Mouse (Mus musculus) limb, embryonic 14.5 days (tissue): ENCODE data around the gene Gm3336. TPM values are rescaled to one million over a fixed set of nuclear protein-coding genes. Genes with fewer than 3 reads are reported as not detected.

Experiments
- ATAC-seq: fragments of 200-750 bp; cut with Nextera tagmentation; 2 replicates; pipeline ENCODE4 v1.8.0; 2017; ENCODE audit warnings: low read depth, moderate number of reproducible peaks, moderate TSS enrichment; ENCODE audit not compliant: low FRiP score
- DNase-seq: peaks from one replicate; pipeline ENCODE4 v3.0.0-alpha.2; 2015; ENCODE audit warnings: low spot score
- H3K27ac ChIP-seq: fragments of 300-500 bp; sonication (generic); replicated peaks from 2 replicates; pipeline ENCODE4 v1.5.1; 2014; ENCODE audit warnings: low read depth, mild to moderate bottlenecking, low read length, moderate library complexity, mixed read lengths
- H3K27me3 ChIP-seq: fragments of 300-500 bp; sonication (generic); 2 replicates; pipeline ENCODE4 v1.6.1; 2014; ENCODE audit warnings: low read length, mixed read lengths; ENCODE audit not compliant: control insufficient read depth, insufficient read depth
- H3K36me3 ChIP-seq: fragments of 300-500 bp; sonication (generic); 2 replicates; pipeline ENCODE4 v1.6.1; 2014; ENCODE audit warnings: mild to moderate bottlenecking, low read length, moderate library complexity, mixed read lengths; ENCODE audit not compliant: control insufficient read depth, insufficient read depth
- H3K4me1 ChIP-seq: fragments of 300-500 bp; sonication (generic); 2 replicates; pipeline ENCODE4 v1.6.1; 2014; ENCODE audit warnings: antibody characterized with exemption, low read length, mixed read lengths; ENCODE audit not compliant: control insufficient read depth, insufficient read depth
- H3K4me2 ChIP-seq: fragments of 300-500 bp; sonication (generic); replicated peaks from 2 replicates; pipeline ENCODE4 v1.6.1; 2014; ENCODE audit warnings: low read depth, mild to moderate bottlenecking, low read length, moderate library complexity; ENCODE audit not compliant: severe bottlenecking
- H3K4me3 ChIP-seq: fragments of 300-500 bp; sonication (generic); replicated peaks from 2 replicates; pipeline ENCODE4 v1.5.1; 2014; ENCODE audit warnings: low read length
- H3K9ac ChIP-seq: fragments of 300-500 bp; sonication (generic); 2 replicates; pipeline ENCODE4 v1.6.1; 2014; ENCODE audit warnings: mild to moderate bottlenecking, low read depth, low read length, moderate library complexity; ENCODE audit not compliant: severe bottlenecking
- H3K9me3 ChIP-seq: fragments of 300-500 bp; sonication (generic); 2 replicates; pipeline ENCODE4 v1.6.1; 2016; ENCODE audit warnings: low read length; ENCODE audit not compliant: control insufficient read depth
- POLR2A ChIP-seq: fragments of 200-500 bp; IDR thresholded peaks from 2 replicates; pipeline ENCODE4 v1.8.0; 2012; ENCODE audit warnings: inconsistent platforms, mild to moderate bottlenecking, moderate library complexity, borderline replicate concordance; ENCODE audit not compliant: insufficient read depth, insufficient read length; ENCODE audit errors: extremely low read depth
- WGBS: fragments of 180-500 bp; shearing (Covaris S2); extraction: QIAGEN DNeasy Blood & Tissue Kit; methylation state at CpG from one replicate; pipeline ENCODE4 v1.1.7; 2014; 5-methylcytosine and 5-hydroxymethylcytosine counted together
- polyA plus RNA-seq, 2 experiments: library from polyadenylated mRNA; depleted of rRNA in 1 of 2; stranded (reverse) in 1 of 2; unstranded in 1 of 2; fragments of >200 nt; fragmentation: Nextera tagmentation in 1 of 2; extraction: Ambion mirVana in 1 of 2; gene quantifications; 2 replicates each; pipeline versions ENCODE4 v1.2.1 to v1.2.3; 2012 to 2014

The Gm3336 gene
- polyA plus RNA-seq, 2 experiments, result not detected

GRCm38 (mm10) chr8:70738211-70738610, 19.9 kb downstream of the Gm3336 start:
- 43% methylated on average over 3 of the region's 3 CpGs for WGBS
- Histone ChIP-seq H3K4me2 (no peak overlapping the region), H3K4me1 (no peaks in the 10 kb centered on the region), H3K36me3 (no peaks in the 10 kb centered on the region), H3K4me3 (no peak overlapping the region), H3K27me3 (peaks cover 18% of the 10 kb centered on the region), H3K9ac (no peak overlapping the region), H3K27ac (no peak overlapping the region), H3K9me3 (no peaks in the 10 kb centered on the region)
- ATAC-seq, result no peak
- no peak for TF ChIP-seq POLR2A
- no peak for DNase-seq

DNA sequence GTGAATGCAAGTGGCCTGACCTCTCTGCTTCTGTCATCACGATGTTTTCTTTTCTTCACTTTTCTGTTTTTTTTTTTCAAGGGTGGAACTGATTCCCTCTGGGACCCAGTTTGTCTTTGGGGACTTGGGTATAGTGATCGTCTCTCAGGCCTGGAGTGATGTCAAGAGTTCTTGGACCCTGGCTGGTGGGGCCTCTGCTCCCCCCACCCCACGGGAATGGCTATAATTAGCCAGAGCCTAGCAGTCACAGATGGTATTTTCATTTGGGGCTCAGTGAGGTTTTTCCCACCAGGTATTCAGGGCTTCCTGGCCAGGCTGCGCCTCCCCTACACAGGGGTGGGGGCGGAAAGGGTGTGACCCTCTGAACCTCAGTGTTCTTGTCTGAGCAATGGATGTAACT, 23.3 kb downstream of the Gm3336 start:
- H3K9me3 ChIP-seq, result no peaks in the 10 kb centered on the region
- H3K36me3 ChIP-seq, result no peaks in the 10 kb centered on the region
- ATAC-seq (no peak), DNase-seq (no peak)
- peaks cover 2% of the 10 kb centered on the region; the same call in 1 of the 2 replicates for H3K4me1 ChIP-seq
- no peak overlapping the region for H3K4me3 ChIP-seq
- WGBS, result 47% methylated on average over 5 of the region's 5 CpGs
- H3K9ac ChIP-seq, result no peak overlapping the region
- no peak for TF ChIP-seq POLR2A
- H3K27me3 ChIP-seq, result peaks cover 50% of the 10 kb centered on the region
- no peak overlapping the region for H3K4me2 ChIP-seq
- H3K27ac ChIP-seq, result no peak overlapping the region

GRCm38 (mm10) chr8:70742176-70742575, 23.8 kb downstream of the Gm3336 start:
- Histone ChIP-seq H3K9ac (no peak overlapping the region), H3K4me1 (peaks cover 2% of the 10 kb centered on the region; the same call in 1 of the 2 replicates), H3K9me3 (no peaks in the 10 kb centered on the region), H3K4me2 (no peak overlapping the region), H3K36me3 (no peaks in the 10 kb centered on the region), H3K4me3 (no peak overlapping the region), H3K27me3 (peaks cover 55% of the 10 kb centered on the region), H3K27ac (no peak overlapping the region)
- 53% methylated on average over 11 of the region's 11 CpGs for WGBS
- ATAC-seq (no peak), DNase-seq (no peak)
- no peak for TF ChIP-seq POLR2A

DNA sequence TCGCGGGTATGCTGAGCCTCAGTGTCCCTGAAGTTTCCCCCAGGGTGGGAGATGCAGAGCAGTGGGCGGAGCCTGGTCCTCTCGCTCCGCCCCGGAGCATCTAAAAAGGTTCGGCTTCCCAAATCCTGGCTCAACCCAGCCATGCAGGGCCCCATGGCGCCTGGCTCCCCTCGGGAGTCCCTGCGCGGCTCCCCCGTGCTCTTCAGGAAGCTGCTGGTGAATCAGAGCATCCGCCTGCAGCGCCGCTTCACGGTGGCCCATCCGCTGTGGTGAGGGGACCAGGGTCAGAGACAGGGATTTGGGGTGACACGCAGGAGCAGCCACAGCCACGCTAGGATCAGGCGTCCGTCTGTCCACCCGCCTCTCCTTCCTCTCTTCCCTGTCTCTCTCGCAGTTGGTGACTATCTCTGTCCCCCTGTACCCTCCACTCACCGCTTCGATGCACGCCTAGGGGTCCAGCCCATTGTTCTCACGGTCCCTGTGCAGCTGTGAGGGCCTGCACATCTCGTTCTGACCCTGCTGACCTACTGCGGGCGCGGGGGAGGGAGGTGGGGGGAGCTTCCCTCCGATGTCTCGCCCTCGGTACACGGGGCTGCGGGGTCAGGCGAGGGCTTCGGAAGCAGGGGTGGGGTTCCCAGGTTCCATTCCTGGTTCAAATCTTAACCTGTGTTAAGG, 24.8 kb downstream of the Gm3336 start:
- Histone ChIP-seq H3K4me2 (no peak overlapping the region), H3K9ac (peak overlapping the region; percentile 36), H3K27ac (no peak overlapping the region), H3K27me3 (peaks cover 62% of the 10 kb centered on the region), H3K9me3 (no peaks in the 10 kb centered on the region), H3K4me3 (peak overlapping the region; percentile 11), H3K4me1 (peaks cover 2% of the 10 kb centered on the region; the same call in 1 of the 2 replicates), H3K36me3 (no peaks in the 10 kb centered on the region)
- DNase-seq, result no peak
- 5% methylated on average over 38 of the region's 38 CpGs for WGBS
- TF ChIP-seq POLR2A, result no peak
- ATAC-seq, result no peak

DNA sequence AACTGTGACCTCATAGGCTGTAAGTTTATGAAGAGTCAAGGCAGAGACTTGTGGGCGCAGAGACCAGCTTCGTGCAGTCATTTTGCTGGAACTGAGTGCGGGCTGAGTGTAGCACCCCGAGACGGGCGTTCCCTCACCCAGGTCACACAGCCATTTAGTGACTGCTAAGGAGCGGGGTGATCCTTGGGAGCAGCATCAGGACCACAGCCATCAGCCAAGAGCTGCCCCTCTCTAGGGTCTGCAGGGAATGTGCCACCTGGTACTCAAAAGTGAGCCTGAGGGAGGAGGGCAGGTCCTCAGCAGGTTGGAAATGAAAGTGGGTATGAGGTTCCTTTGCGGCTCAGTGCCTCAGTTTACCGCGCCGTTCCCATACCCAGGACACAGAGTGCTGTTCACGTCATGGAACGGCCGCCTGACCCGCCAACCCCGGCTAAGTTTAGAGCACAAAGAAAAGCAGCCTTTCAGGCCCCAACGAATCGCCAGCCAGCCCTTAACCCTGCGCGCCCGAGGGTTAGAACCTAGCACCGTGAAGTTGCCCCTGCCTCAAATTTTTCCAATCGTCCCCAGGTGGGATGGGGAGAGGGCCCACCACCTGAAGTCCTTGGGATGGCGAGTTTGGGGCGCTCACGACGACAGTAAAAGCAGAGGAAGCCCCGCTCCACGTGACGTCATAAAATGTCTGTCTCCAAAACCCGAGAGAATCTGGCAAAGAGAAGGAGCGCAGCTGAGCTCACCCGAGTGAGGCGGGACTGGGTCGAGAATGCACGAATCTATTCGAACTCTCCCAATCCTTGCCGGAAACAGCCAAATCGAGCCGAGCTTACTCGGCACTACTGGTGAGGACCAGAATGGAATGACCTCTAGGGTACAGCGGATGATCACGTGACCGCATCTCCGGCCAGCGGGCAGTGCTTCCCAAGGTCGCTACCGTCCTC, 25.6 kb downstream of the Gm3336 start:
- 6% methylated on average over 48 of the region's 48 CpGs for WGBS
- no peak for TF ChIP-seq POLR2A
- DNase-seq (peak; percentile 20), ATAC-seq (0 out of 2 replicates have a peak, but pooled peaks have one; percentile 30)
- Histone ChIP-seq H3K36me3 (no peaks in the 10 kb centered on the region), H3K9ac (peak overlapping the region; percentile 48; the same call in 1 of the 2 replicates), H3K4me2 (peak overlapping the region; percentile 44), H3K27ac (no peak overlapping the region), H3K27me3 (peaks cover 62% of the 10 kb centered on the region), H3K4me3 (peak overlapping the region; percentile 23), H3K9me3 (no peaks in the 10 kb centered on the region), H3K4me1 (peaks cover 2% of the 10 kb centered on the region; the same call in 1 of the 2 replicates)
